Mouse (Mus musculus) CH12.LX (cell line): Measurements from ENCODE around the gene Fam71f2.

Source experiments
- CHD2 ChIP-seq: IDR thresholded peaks from 2 replicates; pipeline ENCODE4 v1.6.1; 2011; ENCODE audit warnings: low read length, improper control_type of control experiment
- CTCF ChIP-seq, 2 experiments: IDR thresholded peaks in 1 of 2; conservative IDR thresholded peaks in 1 of 2; 2 replicates each; pipeline ENCODE4 v1.5.1; 2011 to 2012; ENCODE audit warnings: low read depth in 2 of 2, low read length in 2 of 2, improper control_type of control experiment in 1 of 2, inconsistent platforms in 1 of 2, mild to moderate bottlenecking in 1 of 2, moderate library complexity in 1 of 2
- E2F4 ChIP-seq: IDR thresholded peaks from 2 replicates; pipeline ENCODE4 v1.6.1; 2011; ENCODE audit warnings: low read depth, low read length, improper control_type of control experiment; ENCODE audit not compliant: insufficient replicate concordance
- ELF1 ChIP-seq: IDR thresholded peaks from 2 replicates; pipeline ENCODE4 v1.6.1; 2014; ENCODE audit warnings: low read depth, mild to moderate bottlenecking, inconsistent platforms, low read length, improper control_type of control experiment
- EP300 ChIP-seq: IDR thresholded peaks from 2 replicates; pipeline ENCODE4 v1.6.1; 2011; ENCODE audit warnings: low read length, improper control_type of control experiment
- ETS1 ChIP-seq: conservative IDR thresholded peaks from 2 replicates; pipeline ENCODE4 v1.6.1; 2012; ENCODE audit warnings: low read depth, mild to moderate bottlenecking, inconsistent platforms, low read length, improper control_type of control experiment, moderate library complexity
- MAX ChIP-seq: IDR thresholded peaks from 2 replicates; pipeline ENCODE4 v1.6.1; 2011; ENCODE audit warnings: low read length, improper control_type of control experiment
- MAZ ChIP-seq: IDR thresholded peaks from 2 replicates; pipeline ENCODE4 v1.6.1; 2012; ENCODE audit warnings: low read depth, mild to moderate bottlenecking, inconsistent platforms, low read length, improper control_type of control experiment, moderate library complexity
- POLR2A ChIP-seq: IDR thresholded peaks from 2 replicates; pipeline ENCODE4 v1.6.1; 2011; ENCODE audit warnings: low read depth, mild to moderate bottlenecking, improper control_type of control experiment, low read length
- POLR2AphosphoS2 ChIP-seq: IDR thresholded peaks from 2 replicates; pipeline ENCODE4 v1.6.1; 2011; ENCODE audit warnings: low read depth, low read length, improper control_type of control experiment
- RCOR1 ChIP-seq: conservative IDR thresholded peaks from 2 replicates; pipeline ENCODE4 v1.6.1; 2012; ENCODE audit warnings: low read depth, mild to moderate bottlenecking, inconsistent platforms, low read length, improper control_type of control experiment
- TBP ChIP-seq: conservative IDR thresholded peaks from 2 replicates; pipeline ENCODE4 v1.6.1; 2011; ENCODE audit warnings: low read depth, low read length, improper control_type of control experiment
- TCF12 ChIP-seq: IDR thresholded peaks from 2 replicates; pipeline ENCODE4 v1.6.1; 2014; ENCODE audit warnings: low read depth, mild to moderate bottlenecking, inconsistent platforms, low read length, improper control_type of control experiment
- ZC3H11A ChIP-seq: IDR thresholded peaks from 2 replicates; pipeline ENCODE4 v1.6.1; 2012; ENCODE audit warnings: low read depth, mild to moderate bottlenecking, inconsistent platforms, low read length, improper control_type of control experiment

DNA sequence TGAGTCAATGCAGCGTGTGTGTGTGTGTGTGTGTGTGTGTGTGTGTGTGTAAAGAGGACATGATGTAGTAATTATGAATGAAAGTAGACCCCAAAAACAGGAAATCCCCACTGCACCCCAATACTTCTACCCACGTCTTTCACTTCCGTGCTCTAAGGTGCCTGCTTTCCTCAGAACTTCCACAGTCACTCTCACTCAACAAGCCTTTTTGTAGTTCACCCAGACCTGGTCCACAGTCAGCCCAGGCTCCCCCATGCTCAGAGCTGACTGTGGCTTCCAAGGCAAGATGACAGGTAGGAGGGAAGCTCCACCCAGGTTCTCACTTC is 15.0 kb upstream of the Fam71f2 start:
- TF ChIP-seq POLR2A: no peak
- TF ChIP-seq MAX: no peak
- no peak for TF ChIP-seq CTCF (conservative IDR thresholded peaks at IDR 0.05 in 1 of 2, IDR thresholded peaks at IDR 0.05 in 1 of 2; ENCODE audit: low read depth in 2 of 2, low read length in 2 of 2)
- no peak for TF ChIP-seq MAZ
- TF ChIP-seq POLR2AphosphoS2: no peak
- no peak for TF ChIP-seq CHD2
- no peak for TF ChIP-seq EP300
- TF ChIP-seq ZC3H11A: no peak
- TF ChIP-seq RCOR1: no peak
- no peak for TF ChIP-seq ETS1
- TF ChIP-seq TCF12: no peak
- TF ChIP-seq ELF1: no peak
- no peak for TF ChIP-seq E2F4
- no peak for TF ChIP-seq TBP
